Mouse (Mus musculus): Measurements from ENCODE around the gene Pdgfd.
"Not testable (repeated sequence)": the region's sequence is repeated elsewhere in the genome, so short reads cannot be mapped to it uniquely, and the experiment has no call there.

The Pdgfd gene

DNA sequence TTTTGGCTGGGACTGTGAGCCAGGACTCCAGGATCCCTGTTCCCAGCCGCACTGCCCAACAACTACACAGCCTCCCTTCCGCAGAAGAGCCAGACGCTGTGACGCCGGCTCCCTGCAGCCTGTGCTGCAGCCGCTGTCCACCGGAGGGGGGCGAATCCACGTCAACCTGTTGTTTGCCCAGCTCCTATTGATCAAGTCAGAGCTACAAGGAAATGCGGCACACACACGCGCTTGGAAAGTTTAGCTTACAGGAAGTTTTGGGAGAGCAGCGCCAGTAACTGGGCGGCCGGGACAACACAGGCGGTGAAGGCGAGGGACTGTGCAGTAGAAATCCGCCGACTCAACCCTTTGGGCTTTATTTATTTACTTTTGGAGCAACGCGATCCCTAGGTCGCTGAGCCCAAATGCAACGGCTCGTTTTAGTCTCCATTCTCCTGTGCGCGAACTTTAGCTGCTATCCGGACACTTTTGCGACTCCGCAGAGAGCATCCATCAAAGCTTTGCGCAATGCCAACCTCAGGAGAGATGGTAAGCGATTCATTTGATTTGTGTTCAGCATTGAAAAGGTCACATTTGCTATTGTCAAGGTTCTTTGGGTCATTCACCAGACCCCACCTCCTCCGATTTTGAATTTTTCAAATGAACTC is at the start of gene Pdgfd:
Gene Pdgfd (plus strand): TSS at position 194 of the 647 bp plus-strand sequence.
- ATAC-seq (ENCODE audit: insufficient number of reproducible peaks, low FRiP score, low TSS enrichment), result no peak

DNA sequence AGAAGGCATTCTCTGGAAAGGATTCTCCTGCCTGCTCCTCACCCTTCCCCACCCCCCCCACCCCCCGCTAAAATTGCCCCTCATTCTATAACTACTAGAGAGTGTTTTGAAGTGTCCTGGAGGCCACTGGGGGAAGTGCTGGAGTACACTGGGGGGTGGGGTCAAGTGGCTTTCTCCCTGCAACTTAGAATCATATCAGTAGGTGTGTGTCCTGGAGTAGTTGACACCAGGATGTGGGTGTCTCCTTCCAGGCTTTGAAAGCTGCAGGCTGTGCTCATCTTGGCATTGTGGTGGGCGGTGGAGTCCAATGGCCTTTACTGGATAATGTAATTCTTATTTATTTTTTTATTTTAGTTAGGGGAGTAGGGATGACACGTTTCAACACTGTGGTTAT is 651 bp downstream of the Pdgfd start:
- ATAC-seq (ENCODE audit: insufficient number of reproducible peaks, low FRiP score, low TSS enrichment), result no peak

DNA sequence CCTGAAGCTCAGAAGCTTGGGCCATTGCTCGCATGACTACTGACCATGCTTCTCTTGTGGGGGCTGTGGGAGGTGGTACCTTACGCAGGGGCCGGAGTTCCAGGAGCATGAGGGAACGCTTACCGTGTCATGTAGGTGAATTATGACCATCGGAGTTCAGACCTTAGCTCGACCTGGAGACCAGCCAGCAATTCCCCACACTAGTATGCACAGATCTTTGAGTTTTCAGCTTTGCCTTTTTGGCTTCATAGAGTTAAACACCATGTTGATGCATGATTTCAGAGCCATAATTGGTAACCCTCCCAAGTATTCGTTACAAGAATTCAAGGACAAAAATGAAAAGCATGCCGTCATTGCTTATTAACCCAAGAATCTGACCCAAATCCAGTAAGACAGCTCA is 2.6 kb downstream of the Pdgfd start:
- ATAC-seq (ENCODE audit: insufficient number of reproducible peaks, low FRiP score, low TSS enrichment), result no peak

DNA sequence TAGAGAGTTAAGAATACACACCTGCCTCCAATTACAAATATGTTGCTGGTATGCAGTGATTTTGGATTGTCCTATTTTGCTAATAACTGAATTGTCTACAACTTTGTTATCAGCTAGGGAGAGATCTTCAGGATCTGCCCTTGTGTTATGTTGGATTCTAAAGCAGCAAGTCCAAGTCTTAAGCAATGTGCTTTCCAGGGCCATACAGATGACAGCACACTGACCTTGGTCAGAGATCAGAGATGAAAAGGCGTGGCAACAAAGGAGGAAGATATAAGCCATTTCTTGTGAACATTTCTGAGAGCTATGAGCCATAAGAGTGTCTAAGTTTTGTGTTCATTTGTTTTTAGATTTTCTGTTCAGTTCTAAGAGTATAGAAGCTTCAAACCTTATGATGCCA is 4.9 kb downstream of the Pdgfd start:
- no peak for ATAC-seq (ENCODE audit: insufficient number of reproducible peaks, low FRiP score, low TSS enrichment)

DNA sequence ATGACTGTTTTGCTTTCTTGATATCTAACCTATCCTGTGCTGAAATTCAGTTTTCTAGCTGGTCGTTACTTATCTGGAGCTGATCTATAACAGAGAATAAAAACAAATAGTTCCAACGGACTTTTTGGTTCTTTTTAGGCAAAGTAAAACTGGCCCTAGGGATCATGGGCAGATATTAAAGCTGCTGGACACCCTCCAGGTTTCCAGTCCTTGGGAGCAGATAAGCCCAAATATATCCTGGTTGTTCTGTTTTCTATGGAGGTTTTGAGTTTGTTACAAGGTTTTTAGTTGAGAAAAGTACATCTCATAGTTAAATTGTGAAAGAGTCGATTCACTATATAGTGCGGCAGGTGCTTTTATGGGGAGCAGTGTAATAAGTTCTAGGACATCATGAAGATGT is 7.3 kb downstream of the Pdgfd start:
- ATAC-seq (ENCODE audit: insufficient number of reproducible peaks, low FRiP score, low TSS enrichment), result no peak

- ATAC-seq (ENCODE audit: insufficient number of reproducible peaks, low FRiP score, low TSS enrichment), result no peak
Observed at GRCm38 (mm10) chr9:6182307-6182923, 14.0 kb downstream of the Pdgfd start.

GRCm38 (mm10) chr9:6187955-6188354 is 19.6 kb downstream of the Pdgfd start:
- ATAC-seq (ENCODE audit: insufficient number of reproducible peaks, low FRiP score, low TSS enrichment), result no peak

DNA sequence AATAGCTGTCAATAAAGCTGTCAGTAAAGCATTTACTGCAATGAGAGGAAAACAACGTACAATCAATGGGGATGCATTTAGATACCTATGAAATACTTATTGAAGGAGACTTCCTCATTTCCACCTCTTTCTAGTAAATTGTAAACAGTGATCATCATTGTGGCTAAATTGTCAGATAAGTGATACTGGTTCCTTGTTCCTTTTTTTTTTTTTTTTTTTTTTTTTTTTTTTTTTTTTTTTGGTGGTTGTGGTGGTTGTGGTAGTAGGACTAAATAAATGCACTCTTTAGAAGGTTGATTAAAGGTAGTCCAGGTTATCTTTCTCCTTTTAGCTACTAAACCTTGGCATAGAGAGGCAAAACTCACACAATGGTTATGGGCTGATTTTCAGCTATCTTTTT is 25.0 kb downstream of the Pdgfd start:
- ATAC-seq (ENCODE audit: insufficient number of reproducible peaks, low FRiP score, low TSS enrichment), result no peak

GRCm38 (mm10) chr9:6212862-6213261 is 44.5 kb downstream of the Pdgfd start:
- ATAC-seq (ENCODE audit: insufficient number of reproducible peaks, low FRiP score, low TSS enrichment), result no peak

GRCm38 (mm10) chr9:6217505-6217904 is 49.1 kb downstream of the Pdgfd start:
- no peak for ATAC-seq (ENCODE audit: insufficient number of reproducible peaks, low FRiP score, low TSS enrichment)

DNA sequence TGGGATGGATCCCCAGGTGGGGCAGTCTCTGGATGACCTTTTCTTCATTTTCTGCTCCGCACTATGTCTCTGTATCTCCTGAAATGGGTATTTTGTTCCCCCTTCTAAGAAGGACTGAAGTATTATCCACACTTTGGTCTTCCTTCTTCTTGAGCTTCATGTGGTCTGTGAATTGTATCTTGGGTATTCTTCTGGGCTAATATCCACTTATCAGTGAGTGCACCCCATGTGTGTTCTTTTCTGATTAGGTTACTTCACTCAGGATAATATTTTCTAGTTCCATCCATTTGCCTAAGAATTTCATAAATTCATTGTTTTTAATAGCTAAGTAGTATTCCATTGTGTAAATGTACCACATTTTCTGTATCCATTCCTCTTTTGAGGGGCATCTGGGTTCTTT is 67.6 kb downstream of the Pdgfd start:
- ATAC-seq (ENCODE audit: insufficient number of reproducible peaks, low FRiP score, low TSS enrichment), result not testable (repeated sequence)

DNA sequence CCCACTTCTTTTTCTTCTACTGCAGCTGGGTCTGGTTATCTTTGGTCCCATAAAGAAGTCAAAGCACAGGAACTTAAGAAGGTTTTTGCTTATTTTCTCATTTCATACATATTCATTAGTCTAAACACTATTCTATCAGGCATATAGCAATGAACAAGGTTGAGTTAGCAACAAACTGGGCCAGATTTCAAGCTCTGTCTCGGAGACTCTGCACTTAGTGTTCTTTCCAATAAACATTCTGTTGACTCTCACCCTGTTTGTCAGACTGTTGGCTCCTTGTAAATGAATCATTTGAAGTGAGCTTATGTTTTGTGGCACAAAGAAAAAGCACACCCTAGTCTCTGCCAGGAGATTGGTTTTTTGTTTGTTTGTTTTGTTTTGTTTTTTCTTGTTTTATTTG is 81.9 kb downstream of the Pdgfd start:
- no peak for ATAC-seq (ENCODE audit: insufficient number of reproducible peaks, low FRiP score, low TSS enrichment)

GRCm38 (mm10) chr9:6251990-6252389 is 83.6 kb downstream of the Pdgfd start:
- no peak for ATAC-seq (ENCODE audit: insufficient number of reproducible peaks, low FRiP score, low TSS enrichment)

DNA sequence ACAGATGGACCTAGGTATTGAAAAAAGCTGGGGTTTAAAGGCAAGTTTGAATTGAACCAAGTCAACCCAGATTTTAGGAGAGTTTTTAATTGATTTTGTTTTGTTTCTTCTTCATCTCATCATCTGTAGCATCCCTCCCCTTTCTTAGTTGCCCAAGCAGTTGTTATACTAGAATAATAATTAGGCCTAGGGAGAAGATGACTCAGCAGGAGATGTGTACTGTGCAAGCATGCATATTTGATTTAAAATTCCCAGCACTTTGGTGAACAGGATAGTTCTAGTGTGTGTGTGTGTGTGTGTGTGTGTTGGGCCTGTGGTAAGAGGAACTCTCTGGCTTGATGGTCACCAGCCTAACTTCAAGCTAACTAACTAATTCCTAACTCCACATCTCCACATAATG is 88.7 kb downstream of the Pdgfd start:
- ATAC-seq (ENCODE audit: insufficient number of reproducible peaks, low FRiP score, low TSS enrichment), result no peak

DNA sequence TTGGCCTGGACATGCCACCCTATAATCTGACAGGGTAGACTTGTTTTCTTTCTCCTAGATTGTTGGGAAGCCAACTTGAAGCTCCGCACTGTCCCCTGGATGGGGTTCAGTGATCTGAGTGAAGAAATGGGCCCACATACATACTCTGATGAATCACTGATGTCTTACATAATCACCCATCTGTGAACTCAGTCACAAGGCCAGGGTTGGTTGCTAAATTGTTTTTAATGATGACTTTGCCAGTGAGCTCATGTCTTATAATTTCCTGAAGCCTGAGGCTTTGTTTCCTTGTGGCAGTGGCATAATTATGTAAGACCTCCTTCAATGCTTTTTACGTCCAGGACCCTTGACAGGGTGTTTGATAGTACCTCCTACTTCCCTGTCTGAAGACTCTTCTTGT is 96.4 kb downstream of the Pdgfd start:
- ATAC-seq (ENCODE audit: insufficient number of reproducible peaks, low FRiP score, low TSS enrichment), result no peak

DNA sequence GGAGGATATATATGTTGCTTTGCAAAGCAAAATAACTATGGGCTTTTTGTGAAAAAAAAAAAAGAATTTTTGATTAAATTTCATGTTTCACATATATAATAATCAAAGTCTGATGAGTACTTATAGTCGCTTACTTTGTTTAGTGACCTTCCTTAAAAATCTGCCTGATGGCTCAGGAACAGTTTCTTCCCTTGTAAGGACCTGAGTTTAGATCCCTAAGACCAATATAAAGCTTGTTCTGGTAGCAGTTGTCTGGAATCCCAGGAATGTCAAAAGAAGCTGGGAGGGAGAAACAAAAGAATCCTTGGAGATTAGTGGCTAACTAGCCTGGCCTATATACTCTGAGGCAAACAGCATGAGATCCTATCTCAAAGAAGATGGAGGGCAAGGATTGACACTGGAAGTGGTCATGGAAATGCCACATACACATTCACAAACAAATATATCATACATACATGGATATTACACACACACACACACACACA is 101.5 kb downstream of the Pdgfd start, which contains the start of gene Ddi1:
Gene Ddi1 (minus strand): TSS at position 51 of the 485 bp plus-strand sequence.
- ATAC-seq (ENCODE audit: insufficient number of reproducible peaks, low FRiP score, low TSS enrichment), result no peak

- ATAC-seq (ENCODE audit: insufficient number of reproducible peaks, low FRiP score, low TSS enrichment), result no peak
Observed at GRCm38 (mm10) chr9:6276395-6276794, 108.0 kb downstream of the Pdgfd start.

DNA sequence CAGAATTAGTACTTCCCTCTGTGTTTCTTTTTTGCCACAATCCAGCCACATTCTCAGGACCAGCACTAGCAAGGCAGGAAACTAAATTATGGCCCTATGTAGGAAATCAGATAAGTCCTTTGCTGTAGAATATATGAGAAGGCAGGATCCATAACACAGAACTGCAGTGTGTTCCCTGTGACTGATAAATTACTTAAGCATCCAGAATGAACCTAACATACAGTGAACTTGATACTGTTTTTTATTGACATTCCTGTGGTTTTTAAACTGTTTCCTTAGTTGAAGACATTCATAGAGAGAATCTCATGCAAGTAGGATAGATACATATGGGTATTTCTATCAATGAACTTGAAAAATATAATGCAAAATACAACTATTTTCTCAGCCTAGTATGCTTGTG is 109.1 kb downstream of the Pdgfd start:
- no peak for ATAC-seq (ENCODE audit: insufficient number of reproducible peaks, low FRiP score, low TSS enrichment)

- no peak for ATAC-seq (ENCODE audit: insufficient number of reproducible peaks, low FRiP score, low TSS enrichment)
Observed at GRCm38 (mm10) chr9:6286770-6287169, 118.4 kb downstream of the Pdgfd start.

- no peak for ATAC-seq (ENCODE audit: insufficient number of reproducible peaks, low FRiP score, low TSS enrichment)
Observed at GRCm38 (mm10) chr9:6289211-6289696, 120.9 kb downstream of the Pdgfd start.

DNA sequence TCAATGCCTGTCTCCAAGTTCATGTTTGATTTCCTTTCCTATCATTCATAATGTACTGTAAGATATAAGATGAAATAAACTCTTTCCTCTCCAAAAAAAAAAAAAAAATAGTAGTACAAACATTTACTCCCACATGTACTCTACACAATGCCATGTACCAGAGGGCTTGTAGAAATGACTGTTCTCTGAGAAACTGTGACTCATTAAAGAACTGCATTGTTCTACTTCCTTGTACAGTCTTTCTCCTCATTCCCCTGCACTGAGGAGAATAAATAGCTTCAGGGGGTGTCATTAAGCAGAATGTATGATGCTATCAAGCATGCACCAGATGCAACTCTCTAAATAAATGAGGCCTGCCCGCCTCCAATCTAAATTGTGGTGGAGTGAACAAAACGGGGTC is 130.2 kb downstream of the Pdgfd start:
- no peak for ATAC-seq (ENCODE audit: insufficient number of reproducible peaks, low FRiP score, low TSS enrichment)

DNA sequence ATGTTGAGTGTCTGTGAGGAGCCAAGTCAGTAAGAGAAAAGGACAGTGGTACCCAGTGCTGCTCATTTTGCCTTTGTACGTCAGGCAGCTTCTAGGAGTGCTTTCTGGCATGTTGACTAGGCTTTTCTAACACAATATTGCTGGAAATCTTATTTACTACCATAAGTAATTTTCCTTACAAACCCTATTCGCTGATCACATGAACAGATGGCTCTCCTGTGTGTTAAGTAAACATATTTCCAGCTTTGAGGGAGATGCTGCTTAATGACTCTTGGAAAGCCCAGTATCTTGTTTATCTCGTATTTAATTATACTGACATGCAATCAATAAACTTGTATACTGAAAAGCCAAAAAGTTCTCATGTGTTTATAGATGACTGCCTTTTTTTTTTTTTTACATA is 133.7 kb downstream of the Pdgfd start:
- ATAC-seq (ENCODE audit: insufficient number of reproducible peaks, low FRiP score, low TSS enrichment), result no peak

Measured in cerebellum, adult (tissue).